Mouse (Mus musculus): ENCODE results near the gene Abcb1a. TPM values are rescaled to one million over a fixed set of nuclear protein-coding genes. Genes with fewer than 3 reads are reported as not detected.
"Not testable (repeated sequence)": the region's sequence is repeated elsewhere in the genome, so short reads cannot be mapped to it uniquely, and the experiment has no call there.

Gene Abcb1a
- polyA plus RNA-seq, 1 experiment from 2014 or later, result 1.1 TPM

GRCm38 (mm10) chr5:8736389-8736788 is 76.5 kb downstream of the Abcb1a start:
- H3K9ac ChIP-seq, result no peak overlapping the region
- no peaks in the 10 kb centered on the region for H3K36me3 ChIP-seq
- no peak overlapping the region for H3K27ac ChIP-seq
- ATAC-seq (ENCODE audit: low FRiP score, low read depth), result no peak
- H3K4me1 ChIP-seq, result no peaks in the 10 kb centered on the region
- no peak overlapping the region for H3K4me3 ChIP-seq
- no peak overlapping the region for H3K4me2 ChIP-seq (replicated peaks)
- no peaks in the 10 kb centered on the region for H3K27me3 ChIP-seq (replicated peaks)
- H3K9me3 ChIP-seq, result no peaks in the 10 kb centered on the region
- WGBS, result 83% methylated on average over 4 of the region's 4 CpGs

GRCm38 (mm10) chr5:8737062-8737461 is 77.2 kb downstream of the Abcb1a start:
- ATAC-seq (ENCODE audit: low FRiP score, low read depth), result no peak
- H3K27ac ChIP-seq, result no peak overlapping the region
- no peak overlapping the region for H3K4me2 ChIP-seq (replicated peaks)
- WGBS, result 91% methylated on average over 4 of the region's 4 CpGs
- H3K9ac ChIP-seq, result no peak overlapping the region
- no peaks in the 10 kb centered on the region for H3K36me3 ChIP-seq
- no peak overlapping the region for H3K4me3 ChIP-seq
- H3K9me3 ChIP-seq, result no peaks in the 10 kb centered on the region
- H3K4me1 ChIP-seq, result no peaks in the 10 kb centered on the region
- no peaks in the 10 kb centered on the region for H3K27me3 ChIP-seq (replicated peaks)

- not testable (repeated sequence) for H3K9me3 ChIP-seq; H3K9ac ChIP-seq; H3K27me3 ChIP-seq (replicated peaks); H3K4me1 ChIP-seq; H3K27ac ChIP-seq; H3K4me2 ChIP-seq (replicated peaks); ATAC-seq (ENCODE audit: low FRiP score, low read depth); H3K36me3 ChIP-seq; H3K4me3 ChIP-seq
- 95% methylated on average over 13 of the region's 13 CpGs for WGBS
These were observed 87.4 kb downstream of the Abcb1a start for GRCm38 (mm10) chr5:8747244-8747643.

GRCm38 (mm10) chr5:8772866-8773265 is 113.0 kb downstream of the Abcb1a start:
- no peak for ATAC-seq (ENCODE audit: low FRiP score, low read depth)
- no peak overlapping the region for H3K4me2 ChIP-seq (replicated peaks)
- H3K4me3 ChIP-seq, result no peak overlapping the region
- H3K27me3 ChIP-seq (replicated peaks), result no peaks in the 10 kb centered on the region
- no peaks in the 10 kb centered on the region for H3K9me3 ChIP-seq
- no peaks in the 10 kb centered on the region for H3K36me3 ChIP-seq
- H3K27ac ChIP-seq, result no peak overlapping the region
- no peak overlapping the region for H3K9ac ChIP-seq
- no peaks in the 10 kb centered on the region for H3K4me1 ChIP-seq
- WGBS, result 66% methylated on average over 3 of the region's 3 CpGs

- Histone ChIP-seq H3K9me3 (no peaks in the 10 kb centered on the region), H3K4me3 (no peak overlapping the region), H3K36me3 (no peaks in the 10 kb centered on the region), H3K4me1 (no peaks in the 10 kb centered on the region), H3K27ac (no peak overlapping the region), H3K9ac (no peak overlapping the region), H3K27me3 (replicated peaks) (no peaks in the 10 kb centered on the region), H3K4me2 (replicated peaks) (no peak overlapping the region)
- no peak for ATAC-seq (ENCODE audit: low FRiP score, low read depth)
- WGBS, result 92% methylated on average over 2 of the region's 2 CpGs
These were observed 118.4 kb downstream of the Abcb1a start for GRCm38 (mm10) chr5:8778311-8778710.

GRCm38 (mm10) chr5:8778751-8779150 is 118.9 kb downstream of the Abcb1a start:
- ATAC-seq (ENCODE audit: low FRiP score, low read depth), result no peak
- H3K9ac ChIP-seq, result no peak overlapping the region
- 94% methylated on average over 2 of the region's 2 CpGs for WGBS

GRCm38 (mm10) chr5:8792281-8792680 is 132.4 kb downstream of the Abcb1a start:
- 0 out of 2 replicates have a peak, but pooled peaks cover 3% of the 10 kb centered on the region for H3K27me3 ChIP-seq (replicated peaks)
- no peak for ATAC-seq (ENCODE audit: low FRiP score, low read depth)
- H3K4me3 ChIP-seq, result no peak overlapping the region
- H3K4me1 ChIP-seq, result no peaks in the 10 kb centered on the region
- no peaks in the 10 kb centered on the region for H3K36me3 ChIP-seq
- WGBS, result 75% methylated on average over 4 of the region's 4 CpGs
- H3K9me3 ChIP-seq, result no peaks in the 10 kb centered on the region
- no peak overlapping the region for H3K27ac ChIP-seq
- H3K9ac ChIP-seq, result no peak overlapping the region
- H3K4me2 ChIP-seq (replicated peaks), result no peak overlapping the region

More at GRCm38 (mm10) chr5:8778751-8779150, 118.9 kb downstream of the Abcb1a start:
- Histone ChIP-seq H3K27me3 (replicated peaks) (no peaks in the 10 kb centered on the region), H3K9me3 (no peaks in the 10 kb centered on the region), H3K4me3 (no peak overlapping the region), H3K4me1 (no peaks in the 10 kb centered on the region), H3K36me3 (no peaks in the 10 kb centered on the region), H3K27ac (no peak overlapping the region), H3K4me2 (replicated peaks) (no peak overlapping the region)

Other genes with a start within 250 kb of the Abcb1a start
- 42.0 and 43.5 TPM in 2 replicates for gene Dbf4, start 237.4 kb upstream of the Abcb1a start, polyA plus RNA-seq (2016; fragmentation: Nextera tagmentation; extraction: Ambion mirVana)
- 9.6 and 9.9 TPM in 2 replicates for gene Slc25a40, start 237.2 kb upstream of the Abcb1a start, polyA plus RNA-seq (2016; fragmentation: Nextera tagmentation; extraction: Ambion mirVana)
- gene Rundc3b, start 37.1 kb upstream of the Abcb1a start, polyA plus RNA-seq (2016; fragmentation: Nextera tagmentation; extraction: Ambion mirVana), result 25.9 and 30.2 TPM in 2 replicates
- gene Abcb1b, start 138.1 kb downstream of the Abcb1a start, polyA plus RNA-seq (2016; fragmentation: Nextera tagmentation; extraction: Ambion mirVana), result 0.74 and 0.89 TPM in 2 replicates
- gene Abcb4, start 233.6 kb downstream of the Abcb1a start, polyA plus RNA-seq (2016; fragmentation: Nextera tagmentation; extraction: Ambion mirVana), result 0.98 and 1.0 TPM in 2 replicates